In genomic region chr11:70237457-70238167, GRCm38 (mm10) we compare ENCODE assay signal across 1 mouse cellular context.
TF ChIP-seq lines count a peak whose summit lies in the region.

Gene 0610010K14Rik (minus strand): TSS chr11:70237914.

TF ChIP-seq in CH12.LX, 34 proteins besides CTCF, POLR2A, EP300 and RAD21 (continued from another document):
- TF ChIP-seq BHLHE40 (IDR thresholded peaks at IDR 0.05; ENCODE audit: low read depth, low read length) (peak; percentile 72), ETS1 (conservative IDR thresholded peaks at IDR 0.05; ENCODE audit: low read depth, low read length) (peak; percentile 43), E2F4 (IDR thresholded peaks at IDR 0.05; ENCODE audit: insufficient replicate concordance, low read depth, low read length) (peak; percentile 62; the same call in 1 of the 2 replicates), SIN3A (IDR thresholded peaks at IDR 0.05; ENCODE audit: low read length) (peak; percentile 38; the same call in 1 of the 2 replicates), TCF12 (IDR thresholded peaks at IDR 0.05; ENCODE audit: low read depth, low read length) (peak; percentile 100), POLR2AphosphoS2 (IDR thresholded peaks at IDR 0.05; ENCODE audit: low read depth, low read length) (peak; percentile 95), MAZ (IDR thresholded peaks at IDR 0.05; ENCODE audit: low read depth, low read length) (peak; percentile 82; the same call in 1 of the 2 replicates), USF2 (conservative IDR thresholded peaks at IDR 0.05; ENCODE audit: low read depth, low read length) (no peak), MXI1 (IDR thresholded peaks at IDR 0.05; ENCODE audit: low read depth, low read length) (peak; percentile 77), MYC (IDR thresholded peaks at IDR 0.05; ENCODE audit: low read depth, low read length) (peak; percentile 88; the same call in 1 of the 2 replicates), HCFC1 (IDR thresholded peaks at IDR 0.05; ENCODE audit: low read depth, low read length) (peak; percentile 85), RCOR1 (conservative IDR thresholded peaks at IDR 0.05; ENCODE audit: low read depth, low read length) (no peak), NELFE (IDR thresholded peaks at IDR 0.05; ENCODE audit: low read depth, low read length) (peak; percentile 92), ZMIZ1 (IDR thresholded peaks at IDR 0.05; ENCODE audit: low read depth, low read length) (peak; percentile 91), KAT2A (IDR thresholded peaks at IDR 0.05; ENCODE audit: insufficient replicate concordance, low read length) (peak; percentile 90)
TF ChIP-seq in CH12.LX: peak in this region for 23.
